Mouse (Mus musculus) CH12F3 (cell line): ENCODE results near the gene Rgs9.
"Not testable (repeated sequence)": the region's sequence is repeated elsewhere in the genome, so short reads cannot be mapped to it uniquely, and the experiment has no call there.

Source experiments
- in situ Hi-C: fragments of 300-500 bp; cut with MboI; formaldehyde crosslinking; loops from 2 replicates; pipeline ENCODE4 v1.14.3; 2020; ENCODE audit warnings: low sequenced_read_pairs

Gene Rgs9

DNA sequence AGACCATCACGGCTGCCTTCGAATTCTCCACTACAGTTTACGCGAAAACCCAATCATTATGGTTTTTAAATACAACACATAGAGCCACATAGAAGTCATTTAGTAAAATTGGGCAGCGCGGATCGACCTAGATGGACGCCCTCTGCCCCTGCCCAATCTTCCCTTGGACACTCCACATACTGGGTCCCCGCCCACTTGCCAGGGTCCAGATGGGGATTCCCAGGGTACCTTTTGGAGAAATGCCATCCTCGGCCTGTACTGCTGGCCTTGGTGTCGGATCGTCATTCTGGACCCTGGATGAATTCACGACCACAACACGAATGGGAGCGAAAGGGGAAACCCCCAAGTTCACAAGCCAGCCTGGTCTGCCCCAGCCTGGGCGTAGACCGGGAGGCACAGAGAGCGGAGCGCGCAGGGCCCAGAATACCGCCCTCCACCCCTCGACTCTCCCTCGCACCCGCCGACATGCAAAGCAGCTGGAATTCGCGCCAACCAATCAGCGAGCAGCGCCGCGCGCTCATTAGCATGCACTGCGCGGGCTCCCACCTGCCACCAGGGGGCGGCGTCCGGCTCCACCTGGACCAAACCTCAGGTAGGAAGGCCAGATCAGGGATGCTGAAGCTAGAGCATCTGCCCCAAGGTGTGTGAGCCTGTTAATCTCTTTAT is at the start of gene Rgs9:
Rgs9 (minus strand) TSS at position 420 of the 666 bp plus-strand sequence.
- in situ Hi-C loops: no loop called here

DNA sequence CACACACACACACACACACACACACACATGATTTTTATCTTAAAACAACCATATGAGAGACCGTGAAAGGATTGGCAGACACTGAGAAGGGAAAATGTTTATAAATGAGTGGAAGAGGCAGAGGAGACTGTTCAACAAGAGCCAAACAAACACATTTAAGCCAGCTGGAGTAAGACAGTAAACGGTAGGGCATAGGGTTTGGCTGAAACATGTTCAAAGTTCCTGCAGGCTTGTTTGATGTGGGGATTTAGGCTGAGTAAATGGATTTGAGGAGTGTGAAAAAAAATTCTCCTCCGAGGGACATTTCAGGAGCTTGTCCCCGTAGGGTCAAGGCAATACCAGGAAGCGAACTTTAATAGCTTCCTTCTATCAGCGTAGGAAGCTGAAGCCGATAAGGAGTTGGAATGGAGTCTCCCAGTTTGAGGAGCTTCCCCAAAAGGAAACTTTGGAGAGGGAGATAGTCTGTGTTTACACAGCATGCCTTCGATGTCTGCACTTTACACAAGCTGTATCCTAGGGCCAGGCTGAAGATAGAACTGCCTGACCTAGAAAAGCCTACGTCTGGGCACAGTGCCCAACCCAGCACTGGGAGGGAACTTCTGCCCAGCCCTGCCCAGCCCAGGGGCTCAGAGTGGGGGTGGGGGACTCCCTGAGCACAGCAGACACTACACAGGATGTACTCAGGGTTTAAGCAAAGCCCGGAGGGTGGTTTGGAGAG is 49.5 kb upstream of the Rgs9 start:
- in situ Hi-C loops: no loop called here

DNA sequence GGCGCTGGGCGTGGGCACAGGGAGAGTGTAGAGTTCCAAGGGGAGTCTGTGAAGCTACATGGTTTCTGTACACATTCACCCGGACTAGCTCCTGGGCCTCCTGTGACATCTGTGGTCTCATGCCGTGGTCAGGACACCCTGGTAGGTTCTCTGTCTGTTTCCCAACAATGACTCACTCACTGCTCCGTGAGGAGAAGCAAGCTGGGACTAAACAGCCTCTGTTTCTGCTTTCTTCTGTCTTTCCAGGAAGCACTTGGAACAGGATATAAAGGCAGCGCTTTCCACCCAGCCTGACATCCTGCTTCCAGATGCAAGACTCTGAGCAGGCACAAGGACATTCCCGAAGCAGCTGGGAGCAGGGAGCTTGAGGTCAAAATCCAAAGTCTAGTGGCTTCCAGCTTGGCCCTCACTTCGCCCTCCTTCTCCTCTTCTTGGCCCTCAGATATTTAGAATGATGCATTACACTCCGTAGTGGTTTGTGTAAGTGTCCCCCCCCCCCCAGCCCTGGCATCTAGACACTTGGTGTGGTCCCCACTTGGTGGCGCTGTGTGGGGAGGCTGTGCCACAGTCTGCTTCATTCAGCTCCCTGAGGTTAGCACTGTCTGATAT is 46.2 kb upstream of the Rgs9 start:
- in situ Hi-C loops: no loop called here

DNA sequence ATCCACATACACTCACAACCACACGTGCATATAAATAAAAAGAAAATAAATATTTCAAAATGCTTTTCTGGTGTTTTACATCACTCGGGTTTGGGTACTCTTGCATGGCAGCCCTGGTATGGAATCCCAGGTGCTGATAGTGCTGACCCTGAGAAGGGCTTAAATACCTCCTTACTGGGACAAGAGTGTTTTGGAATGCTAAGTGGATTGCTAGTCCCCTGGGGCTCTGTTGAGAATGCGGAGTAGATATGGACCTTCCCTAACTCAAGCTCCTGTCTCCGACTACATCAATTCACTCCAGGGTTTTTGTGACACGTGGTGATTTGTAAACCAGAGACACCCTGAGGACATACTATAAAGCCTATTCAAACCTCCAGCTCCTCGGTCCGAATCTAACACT is 45.6 kb upstream of the Rgs9 start:
- in situ Hi-C loops: no loop called here

DNA sequence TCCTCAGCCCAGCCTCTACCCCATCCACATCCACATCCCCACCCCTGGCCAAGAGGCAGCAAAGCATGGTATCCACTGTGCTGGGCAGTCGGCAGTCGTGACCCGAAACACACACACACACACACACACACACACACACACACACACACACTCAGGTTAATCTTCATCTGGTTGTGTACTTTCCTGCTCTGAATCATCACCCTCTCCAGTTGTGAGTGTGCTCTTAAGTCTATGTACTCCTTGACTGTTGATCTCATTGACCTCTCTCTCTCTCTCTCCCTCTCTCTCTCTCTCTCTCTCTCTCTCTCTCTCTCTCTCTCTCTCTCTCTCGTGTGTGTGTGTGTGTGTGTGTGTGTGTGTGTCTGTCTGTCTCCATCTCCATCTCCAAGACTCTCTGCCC is 44.7 kb upstream of the Rgs9 start:
- in situ Hi-C loops: not testable (repeated sequence)

DNA sequence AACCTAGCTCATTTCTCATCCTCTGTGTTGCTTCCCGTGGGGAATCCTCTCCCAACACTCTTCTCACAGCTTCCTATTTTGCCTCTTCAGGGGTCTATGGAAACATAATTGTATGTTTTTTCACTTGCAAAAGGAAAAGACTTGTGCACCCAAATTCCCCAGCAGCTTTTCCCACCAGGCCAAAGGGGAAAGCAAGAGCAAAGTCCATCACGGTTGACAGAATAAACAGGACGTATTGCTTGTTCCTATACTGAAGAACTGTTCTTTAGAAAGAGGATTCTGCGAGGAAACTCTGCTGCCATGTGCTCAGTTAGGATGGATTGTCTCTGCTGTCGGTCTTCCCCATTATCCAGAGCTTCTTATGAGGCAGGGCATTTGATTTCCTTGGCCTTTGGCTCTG is 42.6 kb upstream of the Rgs9 start:
- in situ Hi-C loops: no loop called here

DNA sequence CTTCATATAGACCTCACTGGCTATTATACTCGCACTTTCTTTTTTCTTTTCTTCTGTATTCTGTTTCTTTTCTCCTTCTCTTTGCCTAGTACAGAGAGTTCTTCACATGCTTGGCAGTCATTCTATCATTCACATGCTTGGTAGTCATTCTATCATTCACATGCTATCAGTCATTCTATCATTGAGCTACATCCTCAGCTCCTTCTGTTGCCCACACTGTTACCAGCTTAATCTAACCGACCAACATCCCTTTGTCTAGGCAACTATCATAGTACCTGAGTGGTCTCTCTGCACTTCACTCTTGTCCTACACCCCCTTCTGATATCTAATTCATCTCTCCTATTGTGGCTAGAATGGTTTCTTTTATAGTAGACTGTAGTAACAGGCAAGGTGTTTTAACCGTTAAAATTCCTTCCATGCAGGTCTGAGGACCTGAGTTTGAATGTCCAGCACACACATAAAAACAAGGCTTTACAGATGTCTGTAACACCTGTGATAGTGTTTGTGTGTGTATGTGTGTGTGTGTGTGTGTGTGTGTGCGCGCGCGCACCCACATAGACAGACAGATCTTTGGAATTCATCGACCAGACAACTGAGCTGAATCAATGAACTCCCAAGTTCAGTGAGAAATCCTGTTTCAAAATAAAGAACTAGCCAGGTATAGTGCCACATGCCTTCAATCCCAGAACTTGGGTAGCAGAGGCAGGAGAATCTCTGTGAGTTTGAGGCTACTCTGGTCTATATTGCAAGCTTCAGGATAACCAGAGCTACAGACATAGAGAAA is 41.4 kb upstream of the Rgs9 start:
- in situ Hi-C loops: no loop called here

DNA sequence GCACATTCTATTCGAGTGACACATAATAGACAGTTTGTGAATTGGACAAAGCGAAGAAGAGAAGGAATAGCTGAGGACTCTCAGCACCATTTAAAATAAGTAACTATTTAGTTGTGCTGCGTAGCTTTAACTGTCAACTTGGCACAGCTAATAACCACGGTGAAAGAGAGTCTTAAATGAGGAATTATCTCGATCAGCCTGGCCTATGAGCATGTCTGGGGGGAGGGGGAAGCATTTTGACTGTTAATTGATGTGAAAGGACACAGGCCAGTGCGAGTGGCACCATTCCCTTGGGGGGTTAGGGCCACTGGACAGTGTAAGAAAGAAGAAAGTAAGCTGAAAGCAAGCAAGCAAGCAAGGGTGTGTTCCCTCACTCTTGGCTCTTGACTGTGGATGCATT is 38.0 kb upstream of the Rgs9 start:
- in situ Hi-C loops: no loop called here

DNA sequence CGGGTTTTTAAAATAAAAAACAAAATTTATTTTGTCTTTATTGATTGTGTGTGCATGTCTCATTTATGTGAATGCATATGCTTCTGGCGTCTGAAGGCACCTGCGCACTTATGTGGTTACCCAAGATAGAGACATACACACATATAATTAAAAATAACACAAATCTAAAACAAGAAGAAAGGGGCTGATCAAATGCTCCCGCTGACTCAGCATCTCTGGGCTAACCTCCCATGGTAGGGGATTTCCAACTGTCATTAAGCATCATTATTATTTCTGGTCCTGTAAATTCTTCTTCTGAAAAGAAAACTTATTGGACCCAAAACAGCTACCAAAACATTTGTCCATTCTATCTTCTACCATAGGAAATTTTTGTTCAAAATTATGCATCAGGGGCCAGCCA is 36.8 kb upstream of the Rgs9 start:
- in situ Hi-C loops: no loop called here

DNA sequence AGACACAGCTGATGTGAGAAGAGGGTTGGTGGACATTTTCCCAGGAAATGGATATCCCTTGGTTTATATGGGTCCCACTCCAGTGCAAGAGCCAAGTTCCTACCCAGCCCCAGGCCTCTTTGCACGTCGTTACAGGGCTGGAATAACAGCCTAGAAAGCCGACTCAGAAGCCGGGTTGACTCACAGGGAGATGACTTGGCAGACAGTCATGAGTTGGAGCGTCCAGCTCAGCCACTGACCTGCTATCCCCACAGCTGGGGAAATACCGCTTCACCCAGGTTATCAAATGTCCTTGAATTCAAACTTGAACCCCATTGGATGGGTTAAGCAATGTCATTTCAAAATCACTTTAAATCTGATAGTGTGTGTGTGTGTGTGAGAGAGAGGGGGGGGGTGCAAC is 34.8 kb upstream of the Rgs9 start:
- in situ Hi-C loops: no loop called here

DNA sequence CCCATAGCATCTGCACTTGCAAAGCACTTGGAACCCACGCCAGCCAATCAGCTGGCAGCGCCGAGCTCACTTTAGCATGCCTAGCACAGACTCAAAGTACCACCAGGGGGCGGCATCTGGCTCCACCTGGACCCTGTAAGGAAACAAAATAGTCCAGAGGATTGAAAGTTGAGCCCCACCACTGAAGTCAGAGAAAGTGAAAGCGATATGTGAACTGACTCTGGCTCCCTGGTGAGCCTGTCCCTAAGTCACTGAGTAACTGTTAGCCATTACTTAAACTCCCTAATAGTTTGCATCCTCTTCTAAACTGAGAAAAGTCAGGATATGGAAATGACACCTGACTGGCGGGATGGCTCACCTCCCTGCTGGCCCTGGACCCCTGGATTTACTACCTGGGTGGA is 33.5 kb upstream of the Rgs9 start:
- in situ Hi-C loops: no loop called here

DNA sequence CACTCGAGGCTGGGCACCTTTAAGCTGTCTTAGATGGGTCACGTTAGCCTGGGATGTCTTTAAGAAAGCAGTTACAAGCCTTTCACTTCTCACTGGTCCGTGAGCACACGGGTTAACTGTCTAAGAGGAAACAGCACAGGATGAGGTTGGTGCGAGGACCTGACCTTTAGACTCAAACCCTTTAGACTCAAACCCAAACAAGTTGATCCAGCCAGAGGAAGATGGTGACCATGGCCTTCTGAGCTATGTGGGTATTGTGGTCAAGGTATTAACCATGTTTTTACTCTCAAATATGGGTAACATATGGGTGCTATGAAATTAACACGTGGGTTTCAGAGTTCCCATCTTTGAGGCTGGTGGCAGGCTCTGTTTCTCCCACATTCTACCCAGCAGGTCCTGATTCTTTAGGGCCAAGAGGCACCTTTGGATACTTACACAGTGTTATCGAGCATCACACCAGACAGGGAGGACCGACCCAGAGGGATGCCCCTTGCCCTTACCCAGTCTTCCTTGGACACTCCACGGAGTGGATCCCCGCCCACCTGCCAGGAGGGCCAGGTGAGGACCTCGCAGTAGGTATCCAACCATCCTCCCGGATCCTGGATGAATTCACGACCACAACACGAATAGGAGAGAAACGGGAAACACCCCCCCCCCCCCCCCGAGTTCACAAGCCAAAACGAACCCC is 32.9 kb upstream of the Rgs9 start:
- in situ Hi-C loops: no loop called here

DNA sequence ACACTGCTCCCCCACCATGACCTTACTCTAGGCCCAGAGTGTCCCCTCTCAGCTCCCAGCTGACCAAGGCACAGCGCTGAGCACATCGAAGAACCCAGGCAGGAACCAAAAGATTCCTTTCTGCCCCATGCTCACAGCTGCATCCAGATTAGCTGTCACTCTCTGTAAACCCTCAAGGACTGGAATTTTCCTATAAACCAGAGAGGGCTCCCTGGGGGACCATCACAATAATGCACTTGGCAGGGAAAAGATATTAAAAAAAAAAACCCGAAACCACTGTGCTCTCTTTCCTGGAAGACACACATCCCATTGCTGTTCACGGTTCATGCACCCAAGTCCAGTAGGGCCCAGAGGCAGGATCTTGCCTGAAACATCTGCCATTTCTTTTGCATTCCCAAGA is 31.4 kb upstream of the Rgs9 start:
- in situ Hi-C loops: no loop called here

DNA sequence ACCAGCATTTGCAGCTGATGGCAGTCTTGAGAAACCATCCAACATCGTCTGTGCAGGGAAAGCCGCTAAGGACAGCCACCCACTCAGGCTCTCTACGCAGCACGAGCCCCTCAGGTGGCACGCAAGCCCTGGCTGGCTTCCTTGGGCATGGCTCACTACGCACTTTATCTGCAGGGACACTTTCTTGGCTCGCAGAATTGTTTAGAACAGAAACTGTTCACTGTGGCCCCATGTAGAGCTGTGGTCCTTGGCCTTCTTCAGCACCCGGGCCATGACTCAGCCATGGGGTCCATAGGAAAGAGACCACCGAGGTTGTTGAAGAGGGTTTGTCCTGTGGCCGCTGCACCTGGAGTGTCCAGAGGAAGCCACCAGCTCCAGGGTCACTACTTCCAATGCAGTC is 30.0 kb upstream of the Rgs9 start:
- in situ Hi-C loops: no loop called here

DNA sequence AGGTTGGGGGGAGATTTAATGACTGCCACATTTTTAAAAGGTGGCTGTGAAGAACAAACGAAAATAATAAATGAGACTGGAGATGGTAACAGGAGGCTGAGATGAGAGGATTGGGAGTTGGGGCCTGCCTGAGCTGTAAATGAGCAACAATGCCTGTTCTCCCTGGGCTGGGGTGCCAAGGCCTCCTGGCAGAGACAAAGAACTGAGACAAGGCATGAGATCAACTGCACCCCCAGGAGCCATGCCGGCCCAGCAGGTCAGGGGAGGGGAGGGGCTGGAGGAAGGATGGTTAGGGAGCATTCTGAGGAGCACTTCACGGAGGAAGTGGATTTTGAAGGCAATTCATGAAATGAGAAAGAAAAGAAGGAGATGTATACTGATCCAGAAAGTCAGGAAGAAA is 29.5 kb upstream of the Rgs9 start:
- in situ Hi-C loops: no loop called here

DNA sequence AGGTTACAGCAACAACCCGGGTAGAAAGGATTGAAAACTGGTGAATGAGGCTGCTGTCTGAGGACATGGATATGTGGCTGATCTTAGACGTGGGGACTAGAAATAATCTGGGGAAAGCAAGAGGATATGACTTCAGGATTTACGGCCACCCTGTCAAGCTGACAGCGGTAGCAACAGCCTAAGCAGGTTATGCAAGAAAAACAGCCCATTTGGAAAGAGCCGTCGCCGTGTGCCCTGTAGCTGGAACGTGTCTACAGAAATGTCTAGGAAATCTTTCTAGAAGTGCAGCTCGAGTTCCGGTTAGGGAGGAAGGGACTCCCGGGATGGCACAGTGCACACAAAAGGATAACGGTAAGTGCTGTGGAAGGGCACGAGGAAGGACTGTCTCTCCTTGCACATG is 28.3 kb upstream of the Rgs9 start:
- in situ Hi-C loops: no loop called here

DNA sequence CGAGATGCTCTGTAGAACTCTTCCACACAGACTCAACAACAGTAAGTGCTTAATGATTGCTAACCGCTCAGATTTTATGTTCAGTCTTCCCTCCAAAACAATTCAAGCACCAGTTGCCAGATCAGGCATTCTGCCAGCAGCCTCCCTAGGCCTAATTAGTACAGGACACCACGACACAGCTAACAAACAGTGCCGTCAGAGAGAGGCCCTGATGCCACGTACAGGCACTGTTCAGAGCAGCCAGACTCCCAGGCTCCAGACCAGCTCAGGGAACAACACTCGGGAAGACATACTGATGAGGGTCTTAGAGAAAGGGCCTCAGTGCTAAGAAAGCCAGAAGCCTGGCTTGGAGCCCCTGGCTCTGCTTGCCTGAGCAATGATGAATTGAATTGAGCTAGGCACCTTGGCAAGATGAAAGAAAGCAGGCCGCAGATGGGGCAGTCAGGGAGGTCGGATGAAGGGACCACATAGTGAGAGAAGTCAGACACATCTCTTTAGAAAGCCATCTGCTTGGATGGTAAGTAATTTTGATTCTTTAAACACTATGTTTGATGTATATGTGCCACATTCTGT is 22.5 kb upstream of the Rgs9 start:
- in situ Hi-C loops: loop anchor here (25.0 kb wide), 1 partner anchor 267 kb away; no protein-coding TSS in a partner anchor

DNA sequence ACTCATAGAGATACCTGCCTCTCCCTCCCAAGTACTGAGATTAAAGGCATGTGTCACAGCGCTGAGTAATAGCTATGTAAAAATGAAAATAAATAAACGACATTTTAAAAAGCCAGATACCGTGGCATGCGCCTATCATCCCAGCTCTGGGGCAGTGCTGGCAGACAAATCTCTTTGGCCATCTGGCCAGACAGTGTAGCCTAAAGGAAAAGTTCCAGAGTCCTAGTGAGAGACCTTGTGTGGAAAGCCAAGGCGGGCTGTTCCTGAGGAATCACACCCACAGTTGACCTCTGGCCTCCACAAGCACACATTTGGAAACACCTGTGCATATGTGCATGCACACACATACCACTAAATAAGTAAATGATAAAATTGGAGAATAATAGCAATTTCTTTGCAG is 22.0 kb upstream of the Rgs9 start:
- in situ Hi-C loops: loop anchor here (25.0 kb wide), 1 partner anchor 267 kb away; no protein-coding TSS in a partner anchor

DNA sequence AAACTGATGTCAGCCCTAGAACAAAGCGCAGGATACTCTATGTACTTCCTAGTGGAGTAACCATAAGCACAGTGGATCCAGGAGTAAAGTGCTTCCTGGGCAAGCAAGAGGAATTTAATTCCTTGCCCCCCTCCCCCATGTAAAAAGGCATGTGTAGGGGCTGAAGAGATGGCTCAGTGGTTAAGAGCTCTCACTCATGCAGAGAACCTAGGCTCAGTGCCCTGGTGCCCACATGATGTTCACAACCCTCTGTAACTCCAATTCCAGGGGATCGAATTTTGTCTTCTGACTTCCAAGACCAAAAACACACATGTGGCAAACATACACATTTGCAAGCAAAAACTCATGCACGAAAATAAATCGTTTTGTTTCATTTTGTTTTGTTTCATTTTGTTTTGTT is 21.5 kb upstream of the Rgs9 start:
- in situ Hi-C loops: loop anchor here (25.0 kb wide), 1 partner anchor 268 kb away; no protein-coding TSS in a partner anchor

DNA sequence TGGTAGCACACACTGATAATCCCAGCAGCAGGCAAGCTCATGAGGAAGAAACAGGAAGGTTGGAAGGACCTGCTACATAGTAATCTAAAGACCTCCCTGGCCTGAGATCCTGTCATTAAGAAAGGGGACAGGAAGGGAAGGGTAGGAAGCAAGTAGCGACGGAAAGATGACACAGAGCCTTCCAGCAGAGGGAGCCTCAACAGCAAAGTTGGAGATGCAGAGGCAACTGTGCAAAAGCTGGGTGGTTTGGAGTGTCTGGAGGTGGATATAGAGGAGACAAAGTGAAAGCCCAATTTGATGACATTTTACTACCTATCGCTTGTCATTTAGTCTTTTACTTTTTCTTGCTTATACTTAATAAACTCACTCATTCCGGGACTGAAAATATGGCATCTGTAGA is 19.0 kb upstream of the Rgs9 start:
- in situ Hi-C loops: loop anchor here (25.0 kb wide), 1 partner anchor 270 kb away; no protein-coding TSS in a partner anchor
